Mouse (Mus musculus): Measurements from ENCODE around the gene Tmprss9. TPM values are rescaled to one million over a fixed set of nuclear protein-coding genes. Genes with fewer than 3 reads are reported as not detected.

The Tmprss9 gene
- polyA plus RNA-seq, 1 experiment from 2014 or later: 0.08 TPM

GRCm38 (mm10) chr10:80902273-80902940 lies 30.8 kb downstream of the Tmprss9 start:
- H3K27me3 ChIP-seq: 0 out of 2 replicates have a peak, but pooled peaks cover 9% of the 10 kb centered on the region
- no peaks in the 10 kb centered on the region for H3K9me3 ChIP-seq
- H3K27ac ChIP-seq: no peak overlapping the region
- WGBS: 93% methylated on average over 9 of the region's 9 CpGs
- no peak overlapping the region for H3K4me3 ChIP-seq (replicated peaks)
- peaks cover 21% of the 10 kb centered on the region for H3K4me1 ChIP-seq (replicated peaks)
- H3K4me2 ChIP-seq: no peak overlapping the region
- ATAC-seq (ENCODE audit: insufficient number of reproducible peaks, insufficient read depth, low FRiP score, low TSS enrichment, low read depth): no peak
- peaks cover 77% of the 10 kb centered on the region for H3K36me3 ChIP-seq
- H3K9ac ChIP-seq (replicated peaks): no peak overlapping the region

GRCm38 (mm10) chr10:80903282-80903681 lies 31.6 kb downstream of the Tmprss9 start:
- ATAC-seq (ENCODE audit: insufficient number of reproducible peaks, insufficient read depth, low FRiP score, low TSS enrichment, low read depth): no peak
- Histone ChIP-seq H3K9me3 (no peaks in the 10 kb centered on the region), H3K36me3 (peaks cover 78% of the 10 kb centered on the region), H3K4me2 (no peak overlapping the region), H3K4me3 (replicated peaks) (no peak overlapping the region), H3K9ac (replicated peaks) (no peak overlapping the region), H3K27me3 (0 out of 2 replicates have a peak, but pooled peaks cover under 1% of the 10 kb centered on the region), H3K27ac (no peak overlapping the region), H3K4me1 (replicated peaks) (peaks cover 16% of the 10 kb centered on the region)
- WGBS: 93% methylated on average over 10 of the region's 10 CpGs

DNA sequence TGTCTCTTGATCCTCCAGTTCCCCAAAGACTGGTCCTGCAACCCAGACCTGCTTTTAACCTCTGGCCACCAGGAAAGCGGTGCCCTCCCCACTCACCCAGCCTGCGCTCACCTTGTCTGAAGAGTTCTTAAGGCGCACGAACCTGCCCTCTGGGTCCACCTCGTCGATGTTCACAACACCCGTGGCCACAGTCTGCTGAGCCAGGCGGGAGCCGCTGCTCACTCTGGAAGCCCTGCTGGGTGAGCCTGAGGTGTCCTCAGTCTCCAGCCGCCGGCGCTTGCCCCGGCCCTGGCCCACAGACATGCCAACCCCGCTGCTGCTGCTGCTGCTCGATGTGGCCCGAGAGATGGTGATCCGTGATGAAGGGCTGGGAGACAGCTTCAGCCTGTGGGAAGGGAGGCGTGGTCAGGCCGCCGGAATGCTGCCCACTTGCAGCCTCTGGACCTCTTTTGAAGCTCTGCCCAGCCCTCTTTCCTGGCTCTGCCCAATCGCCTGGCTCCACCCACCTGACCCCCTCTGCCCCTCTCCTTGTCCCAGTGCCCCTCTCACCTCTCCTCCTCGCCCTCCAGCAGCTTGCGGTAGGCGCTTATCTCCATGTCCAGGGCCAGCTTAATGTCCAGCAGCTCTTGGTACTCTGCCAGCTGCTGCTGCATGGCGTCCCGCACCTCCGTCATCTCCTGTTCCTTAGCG lies 32.5 kb downstream of the Tmprss9 start:
- H3K9ac ChIP-seq (replicated peaks): no peak overlapping the region
- WGBS: 87% methylated on average over 28 of the region's 28 CpGs
- H3K4me2 ChIP-seq: no peak overlapping the region
- H3K9me3 ChIP-seq: no peaks in the 10 kb centered on the region
- no peak overlapping the region for H3K4me3 ChIP-seq (replicated peaks)
- no peak overlapping the region for H3K27ac ChIP-seq
- H3K4me1 ChIP-seq (replicated peaks): peaks cover 9% of the 10 kb centered on the region
- ATAC-seq (ENCODE audit: insufficient number of reproducible peaks, insufficient read depth, low FRiP score, low TSS enrichment, low read depth): no peak
- peaks cover 78% of the 10 kb centered on the region for H3K36me3 ChIP-seq
- no peaks in the 10 kb centered on the region for H3K27me3 ChIP-seq

DNA sequence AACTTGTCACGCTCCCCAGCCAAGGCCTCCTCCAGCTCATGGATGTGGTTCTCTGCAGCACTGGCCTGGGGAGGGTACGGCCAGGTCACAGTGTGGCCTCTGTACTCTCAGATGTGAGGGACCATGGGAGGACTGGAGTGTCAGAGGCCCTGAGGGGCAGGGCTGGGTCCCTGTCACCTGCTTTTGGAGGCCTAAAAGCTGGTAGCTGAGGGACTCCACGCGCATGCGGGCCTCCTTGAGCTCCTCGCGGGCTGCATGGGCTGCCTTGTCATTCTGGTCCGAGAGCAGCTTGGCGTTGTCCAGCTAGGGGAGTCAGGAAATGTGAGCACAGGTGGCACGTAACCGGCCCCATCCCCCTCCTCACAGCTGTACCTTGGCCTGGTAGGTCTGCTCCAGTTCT lies 33.1 kb downstream of the Tmprss9 start:
- no peak overlapping the region for H3K4me2 ChIP-seq
- H3K4me3 ChIP-seq (replicated peaks): no peak overlapping the region
- H3K27me3 ChIP-seq: no peaks in the 10 kb centered on the region
- H3K36me3 ChIP-seq: peaks cover 81% of the 10 kb centered on the region
- no peak for ATAC-seq (ENCODE audit: insufficient number of reproducible peaks, insufficient read depth, low FRiP score, low TSS enrichment, low read depth)
- no peak overlapping the region for H3K27ac ChIP-seq
- H3K9me3 ChIP-seq: no peaks in the 10 kb centered on the region
- WGBS: 95% methylated on average over 11 of the region's 11 CpGs
- peaks cover 3% of the 10 kb centered on the region for H3K4me1 ChIP-seq (replicated peaks)
- no peak overlapping the region for H3K9ac ChIP-seq (replicated peaks)

- Histone ChIP-seq H3K9me3 (no peaks in the 10 kb centered on the region), H3K4me2 (no peak overlapping the region), H3K27ac (no peak overlapping the region), H3K9ac (replicated peaks) (no peak overlapping the region), H3K36me3 (peaks cover 92% of the 10 kb centered on the region), H3K4me3 (replicated peaks) (no peak overlapping the region), H3K27me3 (no peaks in the 10 kb centered on the region), H3K4me1 (replicated peaks) (no peaks in the 10 kb centered on the region)
- ATAC-seq (ENCODE audit: insufficient number of reproducible peaks, insufficient read depth, low FRiP score, low TSS enrichment, low read depth): no peak
- WGBS: 92% methylated on average over 22 of the region's 22 CpGs
These were observed 37.9 kb downstream of the Tmprss9 start for GRCm38 (mm10) chr10:80909375-80910162.

GRCm38 (mm10) chr10:80911354-80911753 lies 39.7 kb downstream of the Tmprss9 start:
- WGBS: 88% methylated on average over 4 of the region's 4 CpGs
- H3K4me3 ChIP-seq (replicated peaks): no peak overlapping the region
- H3K36me3 ChIP-seq: peaks cover 92% of the 10 kb centered on the region
- no peak overlapping the region for H3K9ac ChIP-seq (replicated peaks)
- H3K9me3 ChIP-seq: no peaks in the 10 kb centered on the region
- ATAC-seq (ENCODE audit: insufficient number of reproducible peaks, insufficient read depth, low FRiP score, low TSS enrichment, low read depth): no peak
- H3K4me1 ChIP-seq (replicated peaks): peaks cover 9% of the 10 kb centered on the region; the same call in 1 of the 2 replicates
- H3K4me2 ChIP-seq: no peak overlapping the region
- no peaks in the 10 kb centered on the region for H3K27me3 ChIP-seq
- H3K27ac ChIP-seq: no peak overlapping the region

DNA sequence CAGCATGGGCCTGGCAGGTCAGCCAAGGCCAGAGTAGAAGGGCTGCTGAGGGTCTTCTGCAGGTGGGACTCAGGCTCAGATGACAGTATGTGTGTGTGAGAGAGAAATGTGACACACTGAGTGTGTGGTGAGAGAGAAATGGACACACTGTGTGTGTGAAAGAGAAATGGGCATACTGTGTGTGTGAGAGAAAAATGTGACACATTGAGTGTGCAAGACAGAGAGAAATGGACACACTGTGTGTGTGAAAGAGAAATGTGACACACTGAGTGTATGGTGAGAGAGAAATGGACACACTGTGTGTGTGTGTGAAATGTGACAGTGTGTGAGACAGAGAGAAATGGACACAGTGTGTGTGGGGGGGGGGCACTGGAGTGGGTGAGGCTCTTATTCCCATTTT lies 40.2 kb downstream of the Tmprss9 start:
- no peak overlapping the region for H3K4me3 ChIP-seq (replicated peaks)
- no peaks in the 10 kb centered on the region for H3K9me3 ChIP-seq
- no peak overlapping the region for H3K4me2 ChIP-seq
- ATAC-seq (ENCODE audit: insufficient number of reproducible peaks, insufficient read depth, low FRiP score, low TSS enrichment, low read depth): no peak
- no peaks in the 10 kb centered on the region for H3K27me3 ChIP-seq
- no peak overlapping the region for H3K9ac ChIP-seq (replicated peaks)
- H3K4me1 ChIP-seq (replicated peaks): peaks cover 13% of the 10 kb centered on the region
- H3K27ac ChIP-seq: no peak overlapping the region
- peaks cover 88% of the 10 kb centered on the region for H3K36me3 ChIP-seq

GRCm38 (mm10) chr10:80913364-80914011 lies 41.8 kb downstream of the Tmprss9 start:
- 84% methylated on average over 8 of the region's 8 CpGs for WGBS
- Histone ChIP-seq H3K27me3 (no peaks in the 10 kb centered on the region), H3K9ac (replicated peaks) (no peak overlapping the region; the same call in 1 of the 2 replicates)

GRCm38 (mm10) chr10:80914253-80914656 lies 42.6 kb downstream of the Tmprss9 start:
- no peak overlapping the region; the same call in 1 of the 2 replicates for H3K9ac ChIP-seq (replicated peaks)
- WGBS: 85% methylated on average over 5 of the region's 5 CpGs
- H3K27ac ChIP-seq: 0 out of 2 replicates have a peak overlapping the region, but pooled peaks have one; percentile 14
- H3K4me2 ChIP-seq: no peak overlapping the region
- H3K4me3 ChIP-seq (replicated peaks): no peak overlapping the region
- no peaks in the 10 kb centered on the region for H3K9me3 ChIP-seq
- H3K36me3 ChIP-seq: peaks cover 65% of the 10 kb centered on the region
- peaks cover 25% of the 10 kb centered on the region for H3K4me1 ChIP-seq (replicated peaks)
- no peak for ATAC-seq (ENCODE audit: insufficient number of reproducible peaks, insufficient read depth, low FRiP score, low TSS enrichment, low read depth)
- H3K27me3 ChIP-seq: no peaks in the 10 kb centered on the region

More at GRCm38 (mm10) chr10:80913364-80914011, 41.8 kb downstream of the Tmprss9 start:
- H3K4me2 ChIP-seq: no peak overlapping the region
- ATAC-seq (ENCODE audit: insufficient number of reproducible peaks, insufficient read depth, low FRiP score, low TSS enrichment, low read depth): no peak
- peaks cover 73% of the 10 kb centered on the region for H3K36me3 ChIP-seq
- H3K4me1 ChIP-seq (replicated peaks): peaks cover 24% of the 10 kb centered on the region
- H3K4me3 ChIP-seq (replicated peaks): no peak overlapping the region
- H3K9me3 ChIP-seq: no peaks in the 10 kb centered on the region
- 0 out of 2 replicates have a peak overlapping the region, but pooled peaks have one; percentile 14 for H3K27ac ChIP-seq

- Histone ChIP-seq H3K27ac (no peak overlapping the region), H3K4me3 (replicated peaks) (no peak overlapping the region), H3K4me2 (no peak overlapping the region), H3K9ac (replicated peaks) (no peak overlapping the region), H3K9me3 (no peaks in the 10 kb centered on the region), H3K36me3 (peaks cover 55% of the 10 kb centered on the region), H3K27me3 (no peaks in the 10 kb centered on the region), H3K4me1 (replicated peaks) (peaks cover 25% of the 10 kb centered on the region)
- 88% methylated on average over 2 of the region's 2 CpGs for WGBS
- no peak for ATAC-seq (ENCODE audit: insufficient number of reproducible peaks, insufficient read depth, low FRiP score, low TSS enrichment, low read depth)
These were observed 43.6 kb downstream of the Tmprss9 start for GRCm38 (mm10) chr10:80915260-80915659.

DNA sequence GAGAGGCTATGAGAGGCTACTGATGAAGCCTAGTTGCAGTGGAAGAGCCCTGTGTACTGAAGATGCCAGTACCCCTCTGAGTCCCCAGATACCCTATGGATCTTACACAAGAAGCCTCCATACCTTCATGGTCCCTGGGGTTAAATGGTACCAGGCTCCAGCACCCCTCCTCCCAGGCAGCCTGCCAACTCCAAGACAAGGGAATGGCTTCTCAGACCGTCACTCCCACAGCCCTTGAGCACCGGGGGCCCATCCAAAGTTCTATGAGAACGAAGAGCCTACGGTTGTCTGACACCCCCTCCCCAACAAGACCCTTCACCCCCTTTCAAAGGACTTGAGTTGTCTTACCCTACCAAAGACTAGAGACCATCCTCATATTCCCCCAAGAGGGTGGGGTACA lies 44.1 kb downstream of the Tmprss9 start:
- H3K27ac ChIP-seq: no peak overlapping the region
- 99% methylated on average over 4 of the region's 4 CpGs for WGBS
- H3K4me1 ChIP-seq (replicated peaks): peaks cover 25% of the 10 kb centered on the region
- ATAC-seq (ENCODE audit: insufficient number of reproducible peaks, insufficient read depth, low FRiP score, low TSS enrichment, low read depth): no peak
- no peak overlapping the region for H3K4me2 ChIP-seq
- H3K9ac ChIP-seq (replicated peaks): no peak overlapping the region
- no peaks in the 10 kb centered on the region for H3K9me3 ChIP-seq
- no peak overlapping the region for H3K4me3 ChIP-seq (replicated peaks)
- peaks cover 51% of the 10 kb centered on the region for H3K36me3 ChIP-seq
- no peaks in the 10 kb centered on the region for H3K27me3 ChIP-seq
